Mouse (Mus musculus): Measurements from ENCODE around the gene Tbxa2r.

Tbxa2r gene

GRCm38 (mm10) chr10:81328386-81328785 is at the start of gene Tbxa2r:
Gene Tbxa2r, plus strand, starts transcription at chr10:81328731.
- DNase-seq (ENCODE audit: low spot score in 2 of 2), result peak; percentile 68 to 74

- no peak for DNase-seq (ENCODE audit: low spot score in 2 of 2)
These were observed 49.0 kb upstream of the Tbxa2r start for GRCm38 (mm10) chr10:81279496-81279895.

GRCm38 (mm10) chr10:81284189-81284588 is 44.3 kb upstream of the Tbxa2r start:
- DNase-seq (ENCODE audit: low spot score in 2 of 2), result no peak

GRCm38 (mm10) chr10:81284719-81285118 is 43.8 kb upstream of the Tbxa2r start:
- DNase-seq (ENCODE audit: low spot score in 2 of 2), result no peak

- DNase-seq (ENCODE audit: low spot score in 2 of 2), result peak; percentile 92
These were observed 42.7 kb upstream of the Tbxa2r start for GRCm38 (mm10) chr10:81285694-81286450.

- no peak for DNase-seq (ENCODE audit: low spot score in 2 of 2)
These were observed 41.9 kb upstream of the Tbxa2r start for GRCm38 (mm10) chr10:81286586-81286985.

GRCm38 (mm10) chr10:81287513-81288157 is 40.9 kb upstream of the Tbxa2r start:
- peak; percentile 49 to 71 for DNase-seq (ENCODE audit: low spot score in 2 of 2)

- no peak for DNase-seq (ENCODE audit: low spot score in 2 of 2)
These were observed 39.9 kb upstream of the Tbxa2r start for GRCm38 (mm10) chr10:81288601-81289000.

- DNase-seq (ENCODE audit: low spot score in 2 of 2), result peak; percentile 54 to 58
These were observed 39.3 kb upstream of the Tbxa2r start for GRCm38 (mm10) chr10:81289278-81289677.

GRCm38 (mm10) chr10:81289811-81290210 is 38.7 kb upstream of the Tbxa2r start:
- DNase-seq (ENCODE audit: low spot score in 2 of 2), result no peak

GRCm38 (mm10) chr10:81290698-81291460 is 37.7 kb upstream of the Tbxa2r start:
- DNase-seq (ENCODE audit: low spot score in 2 of 2), result no peak

GRCm38 (mm10) chr10:81291511-81292104 is 36.9 kb upstream of the Tbxa2r start, which contains the start of gene Tjp3:
Gene Tjp3, minus strand, starts transcription at chr10:81291581.
- no peak for DNase-seq (ENCODE audit: low spot score in 2 of 2)

GRCm38 (mm10) chr10:81292554-81293333 is 35.8 kb upstream of the Tbxa2r start, which contains the start of gene Pip5k1c:
Gene Pip5k1c, plus strand, starts transcription at chr10:81292963.
- peak; percentile 100 for DNase-seq (ENCODE audit: low spot score in 2 of 2)

- DNase-seq (ENCODE audit: low spot score in 2 of 2), result no peak
These were observed 35.0 kb upstream of the Tbxa2r start for GRCm38 (mm10) chr10:81293334-81294030.

- no peak for DNase-seq (ENCODE audit: low spot score in 2 of 2)
These were observed 34.1 kb upstream of the Tbxa2r start for GRCm38 (mm10) chr10:81294442-81294841.

- DNase-seq (ENCODE audit: low spot score in 2 of 2), result no peak
These were observed 33.3 kb upstream of the Tbxa2r start for GRCm38 (mm10) chr10:81295185-81295584.

- DNase-seq (ENCODE audit: low spot score in 2 of 2), result peak; percentile 62 to 67
These were observed 31.3 kb upstream of the Tbxa2r start for GRCm38 (mm10) chr10:81297246-81297645.

GRCm38 (mm10) chr10:81297845-81298244 is 30.7 kb upstream of the Tbxa2r start:
- DNase-seq (ENCODE audit: low spot score in 2 of 2), result peak; percentile 80 to 81

GRCm38 (mm10) chr10:81298369-81299100 is 30.0 kb upstream of the Tbxa2r start:
- peak; percentile 84 to 86 for DNase-seq (ENCODE audit: low spot score in 2 of 2)

Data from spleen, postnatal 36 days (tissue).